Mouse (Mus musculus) megakaryocyte progenitor cell, adult 5-6 weeks (primary cell): ENCODE results near the gene Tbc1d1. TPM values are rescaled to one million over a fixed set of nuclear protein-coding genes. Genes with fewer than 3 reads are reported as not detected.
"Not testable (repeated sequence)": the region's sequence is repeated elsewhere in the genome, so short reads cannot be mapped to it uniquely, and the experiment has no call there.

Experiments used
- ATAC-seq: replicated peaks from 2 replicates; pipeline ENCODE4 v1.8.0; 2016; ENCODE audit warnings: mild to moderate bottlenecking, moderate TSS enrichment, inconsistent platforms; ENCODE audit not compliant: poor library complexity
- total RNA-seq, 2 experiments: library from RNA; stranded (forward) in 1 of 2; stranded (reverse) in 1 of 2; fragments of 157-497, 149-512 nt in 1 of 2; fragments of 200-1000 nt in 1 of 2; gene quantifications; 2 replicates each; pipeline versions ENCODE4 v1.2.3 to v1.2.4; 2015 to 2017

Gene Tbc1d1
- total RNA-seq, 2 experiments from 2014 or later: 16.7 to 31.7 TPM

DNA sequence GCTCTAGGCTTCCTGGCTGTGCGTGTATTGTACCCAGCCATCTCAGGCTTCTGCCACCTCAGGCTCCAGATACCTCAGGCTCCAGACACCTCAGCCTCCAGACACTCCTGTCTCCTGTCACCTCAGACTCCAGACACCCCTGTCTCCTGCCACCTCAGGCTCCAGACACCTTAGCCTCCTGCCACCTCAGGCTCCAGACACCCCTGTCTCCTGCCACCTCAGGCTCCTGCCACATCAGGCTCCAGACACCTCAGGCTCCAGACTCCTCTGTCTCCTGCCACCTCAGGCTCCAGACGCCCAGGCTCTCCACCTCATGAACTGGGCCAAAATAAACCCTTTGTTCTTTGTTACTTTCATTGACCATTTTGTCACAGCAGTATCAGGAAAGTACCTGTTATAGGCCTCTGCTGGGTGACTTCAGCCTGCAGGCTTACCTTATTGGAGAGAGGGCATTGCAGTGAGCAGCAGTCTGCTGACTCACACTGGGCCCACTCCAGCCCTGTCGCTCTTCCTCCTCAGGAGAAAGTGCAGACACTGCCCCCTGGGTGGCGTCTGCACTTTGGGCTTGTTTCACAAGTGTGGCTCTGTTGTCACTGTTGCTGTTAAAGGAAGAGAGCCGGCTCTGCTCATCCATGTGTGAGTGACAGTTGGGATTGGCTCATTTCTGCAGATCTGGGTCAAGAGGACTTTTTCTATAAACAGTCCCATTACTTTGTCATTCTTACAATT lies 188.0 kb downstream of the Tbc1d1 start:
- peak; percentile 87 for ATAC-seq

DNA sequence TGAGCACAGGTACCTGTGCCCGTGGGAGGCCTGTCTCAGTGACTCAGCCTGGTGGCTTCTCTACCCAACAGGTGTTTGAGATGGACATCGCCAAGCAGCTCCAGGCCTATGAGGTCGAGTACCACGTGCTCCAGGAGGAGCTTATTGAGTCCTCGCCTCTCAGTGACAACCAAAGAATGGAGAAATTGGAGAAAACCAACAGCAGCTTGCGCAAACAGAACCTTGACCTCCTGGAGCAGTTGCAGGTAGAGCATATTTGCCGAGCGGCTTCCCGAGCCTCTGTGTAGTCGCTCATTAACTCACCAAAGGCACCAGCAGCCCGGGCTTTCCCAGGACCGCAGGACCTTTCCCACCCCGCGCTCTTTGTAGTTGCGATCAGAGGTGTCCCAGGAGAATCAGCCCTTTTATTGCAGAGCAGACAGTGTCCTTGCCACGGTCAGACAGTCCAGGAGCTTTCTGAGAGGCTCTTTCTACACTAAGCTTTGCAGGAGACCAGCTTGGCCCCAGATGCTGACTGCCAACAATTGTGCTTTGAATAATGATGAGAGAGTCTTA lies 189.2 kb downstream of the Tbc1d1 start:
- ATAC-seq: no peak

DNA sequence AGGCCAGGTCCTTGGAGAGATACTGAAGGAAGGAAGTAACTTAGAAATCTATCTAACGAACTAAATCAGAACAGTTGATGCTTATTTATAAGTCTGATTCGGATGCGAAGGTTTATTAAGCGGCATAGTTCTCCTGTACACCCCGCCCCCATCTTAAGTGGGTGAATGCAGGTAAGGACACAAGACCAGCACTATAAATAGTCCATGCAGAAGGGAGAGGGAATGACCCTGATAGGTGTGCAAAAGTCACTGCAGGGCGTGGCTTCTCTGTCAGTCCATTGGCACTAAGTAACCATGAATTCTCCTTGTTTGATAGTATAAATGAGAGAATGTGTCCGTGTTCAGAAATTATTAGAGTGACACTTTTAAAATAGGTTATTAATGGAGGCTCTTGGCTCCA lies 189.7 kb downstream of the Tbc1d1 start:
- ATAC-seq: no peak

DNA sequence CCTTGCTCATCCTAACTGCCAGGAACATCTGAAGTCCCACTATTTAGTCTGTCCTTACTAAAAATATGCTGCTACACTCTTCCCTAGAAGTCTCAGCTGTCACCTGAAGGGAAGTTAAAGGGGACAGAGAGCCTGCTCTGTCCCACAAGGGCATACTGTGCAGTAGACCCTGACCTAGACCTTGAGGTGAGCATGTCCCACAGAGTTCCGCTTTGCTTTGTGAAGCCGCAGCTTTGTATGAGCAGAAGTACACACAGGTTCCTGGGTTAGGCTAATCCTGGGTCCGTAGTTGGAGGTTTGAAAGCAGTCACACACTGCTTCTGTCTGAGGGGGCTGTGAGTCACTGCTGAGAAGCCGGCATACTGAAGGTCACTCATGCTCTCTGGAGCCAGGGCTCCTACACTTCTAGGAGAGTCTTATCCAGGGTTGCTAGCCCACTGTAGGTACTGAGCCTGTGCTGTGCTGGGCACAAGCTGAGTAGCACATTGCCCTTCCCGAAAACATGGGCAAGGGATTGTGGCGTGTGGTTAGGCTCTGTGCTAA lies 190.3 kb downstream of the Tbc1d1 start:
- no peak for ATAC-seq

DNA sequence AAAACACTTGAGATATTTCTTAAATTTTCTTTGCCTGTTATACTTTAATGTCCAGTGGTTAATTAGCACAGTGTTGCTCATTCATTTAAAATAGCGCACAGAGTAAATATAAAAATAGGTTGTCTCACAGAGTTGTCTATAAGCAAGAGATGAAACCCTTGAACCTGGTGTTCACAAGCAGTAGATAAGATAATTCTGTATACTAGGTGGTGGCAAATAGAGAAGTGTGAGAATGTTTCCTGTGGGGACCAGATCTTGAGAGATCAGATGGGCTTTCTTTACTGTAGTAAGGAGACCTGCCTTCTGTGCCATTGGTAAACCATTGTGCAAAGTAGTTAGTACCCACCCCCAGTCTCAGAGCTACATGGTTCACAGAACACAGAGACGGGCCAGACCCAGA lies 192.1 kb downstream of the Tbc1d1 start:
- no peak for ATAC-seq

DNA sequence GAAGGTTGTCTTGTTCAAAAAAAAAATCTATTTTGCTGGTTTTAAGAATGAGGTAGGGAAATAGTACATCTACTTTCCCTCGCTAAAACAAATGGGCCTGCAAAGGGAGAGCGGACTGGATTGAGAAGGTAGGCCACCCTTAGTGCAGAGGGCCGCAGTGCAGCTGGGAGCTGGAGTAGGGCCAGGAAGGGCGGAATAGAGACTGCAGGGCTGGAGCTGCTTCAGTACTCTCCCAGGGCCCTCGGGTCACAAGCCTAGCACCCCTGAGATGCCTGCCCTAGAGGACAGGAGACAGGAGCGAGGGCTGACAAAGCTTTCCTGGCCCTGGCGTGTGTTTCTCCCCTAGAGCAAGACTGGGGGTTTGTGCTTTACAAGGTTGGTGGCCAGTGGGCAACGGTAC lies 192.7 kb downstream of the Tbc1d1 start:
- no peak for ATAC-seq

DNA sequence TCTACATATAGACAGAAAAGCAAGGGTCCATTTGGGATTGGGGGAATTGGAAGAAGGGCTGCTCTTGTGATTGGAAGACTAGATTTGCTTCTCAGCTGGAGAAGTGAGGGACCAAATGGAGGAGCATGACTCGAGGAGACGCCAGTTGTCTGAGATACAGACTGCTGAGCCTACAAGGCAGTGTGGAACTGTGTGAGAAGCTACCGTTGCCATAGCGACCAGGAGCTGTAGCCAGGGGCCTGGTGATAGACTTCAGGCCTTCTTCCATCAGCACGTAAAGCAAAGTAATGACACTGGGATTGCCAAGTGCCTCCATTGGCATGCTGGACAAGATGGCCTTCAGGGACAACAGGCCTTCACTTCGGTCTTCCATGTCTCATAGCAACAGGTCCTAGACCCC lies 195.9 kb downstream of the Tbc1d1 start:
- no peak for ATAC-seq

DNA sequence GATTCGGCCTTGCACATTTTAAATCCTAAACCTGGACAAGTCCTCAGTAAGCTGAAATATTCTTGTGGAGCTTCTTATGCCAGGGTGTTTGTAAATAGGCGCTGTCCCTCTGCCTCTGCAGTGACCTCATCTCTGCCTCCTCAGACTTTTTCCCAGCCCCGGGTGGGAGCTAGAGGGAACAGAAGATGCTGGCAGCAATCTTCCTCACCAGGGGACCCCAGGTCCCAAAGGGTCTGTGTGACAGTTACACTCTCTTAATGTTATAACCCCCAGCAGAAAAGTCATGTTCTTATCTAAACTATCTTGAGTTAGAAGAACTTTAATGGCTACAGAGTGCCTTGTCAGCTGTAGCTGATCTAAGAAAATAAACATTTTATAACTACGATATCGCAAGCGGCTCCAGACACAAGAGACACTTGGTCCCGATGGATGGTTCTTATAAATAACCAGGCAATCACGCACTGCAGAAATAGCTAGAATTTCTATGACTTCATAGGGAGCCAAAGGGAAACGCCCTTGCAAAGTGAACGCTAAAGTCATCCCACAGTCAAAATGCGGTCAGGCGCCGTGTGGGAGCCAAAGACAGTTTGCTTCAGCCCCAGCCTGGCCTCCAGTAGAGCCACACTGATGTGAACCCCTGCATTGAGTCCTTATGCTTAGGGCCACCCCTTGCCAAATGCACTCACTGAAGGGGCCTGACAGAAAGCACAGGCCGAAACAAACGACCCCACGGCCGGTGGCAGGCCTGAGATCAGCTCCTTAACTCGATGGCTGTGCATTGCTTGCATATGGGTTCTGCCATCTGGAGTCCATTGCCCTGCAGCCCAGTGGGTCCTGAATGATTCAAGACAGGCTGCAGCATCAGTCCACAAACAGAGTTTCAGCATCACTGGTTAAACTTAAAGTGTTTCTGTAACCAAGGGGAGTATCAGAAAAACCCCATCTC lies 202.8 kb downstream of the Tbc1d1 start:
- no peak for ATAC-seq

DNA sequence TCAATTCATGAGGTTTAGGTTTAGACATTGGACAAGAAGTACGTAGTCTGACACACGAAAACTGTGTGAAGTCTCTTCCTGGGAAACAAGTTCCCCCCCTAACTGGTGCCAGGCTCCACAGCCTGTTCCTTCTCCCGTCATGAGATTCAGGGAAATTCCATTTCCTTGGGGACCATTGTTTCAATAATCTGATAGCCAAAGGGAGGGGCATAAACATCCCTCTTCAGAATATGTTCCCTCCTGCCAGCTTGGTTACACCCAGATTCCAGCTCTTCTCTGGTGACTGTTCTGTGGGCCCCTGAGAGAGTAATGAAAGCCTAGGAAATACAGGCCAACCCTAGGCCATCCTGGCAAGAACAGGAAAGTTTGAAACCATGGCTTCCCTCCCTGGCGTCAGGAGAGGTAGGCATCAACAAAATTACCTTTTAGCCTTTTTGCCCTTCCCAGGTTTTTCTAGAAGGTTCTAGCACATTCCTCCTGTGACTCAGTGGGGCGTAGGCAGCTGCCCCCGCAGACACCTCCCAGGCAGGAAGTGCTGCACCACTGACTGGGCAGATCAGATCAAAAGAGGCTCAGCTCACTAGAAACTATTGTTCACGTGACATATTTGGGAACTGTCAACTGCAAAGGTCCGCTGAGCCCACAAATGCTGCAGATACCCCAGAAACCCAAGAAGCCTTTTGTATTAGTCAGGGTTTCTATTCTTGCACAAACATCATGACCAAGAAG lies 204.2 kb downstream of the Tbc1d1 start:
- ATAC-seq: peak; percentile 79

DNA sequence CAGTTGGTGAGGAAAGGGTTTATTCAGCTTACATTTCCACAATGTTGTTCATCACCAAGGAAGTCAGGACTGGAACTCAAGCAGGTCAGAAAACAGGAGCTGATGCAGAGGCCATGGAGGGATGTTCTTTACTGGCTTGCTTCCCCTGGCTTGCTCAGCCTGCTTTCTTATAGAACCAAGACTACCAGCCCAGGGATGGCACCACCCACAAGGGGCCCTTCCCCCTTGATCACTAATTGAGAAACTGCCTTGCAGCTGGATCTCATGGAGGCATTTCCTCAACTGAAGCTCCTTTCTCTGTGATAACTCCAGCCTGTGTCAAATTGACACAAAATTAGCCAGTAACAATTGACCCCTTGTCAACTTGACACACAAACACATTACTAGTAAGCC lies 204.8 kb downstream of the Tbc1d1 start:
- ATAC-seq: not testable (repeated sequence)

DNA sequence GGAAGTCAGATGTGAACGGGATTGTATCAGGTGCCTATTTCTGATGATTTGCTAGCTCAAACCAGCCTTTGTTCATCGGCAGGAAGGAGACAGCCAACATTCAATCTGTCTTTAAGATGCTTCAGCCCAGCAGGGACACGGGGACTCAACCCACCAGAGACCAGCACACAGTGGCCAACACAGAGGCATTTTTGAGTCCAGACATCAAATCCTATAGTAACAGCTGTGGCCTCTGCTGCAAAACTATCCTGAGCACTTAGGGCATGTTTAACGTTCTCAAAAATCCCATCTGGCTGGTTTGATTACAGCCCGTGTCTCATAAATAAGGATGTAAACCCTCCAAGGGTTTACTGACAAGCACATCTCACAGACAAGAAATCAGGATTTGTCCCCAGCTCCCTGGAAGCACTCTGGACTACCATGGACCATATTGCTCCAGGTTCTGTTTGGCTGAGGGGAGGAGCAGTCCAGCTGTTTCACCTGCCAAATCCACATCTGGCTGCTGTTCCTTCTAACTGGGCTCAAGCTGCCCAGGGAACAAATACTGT lies 207.8 kb downstream of the Tbc1d1 start:
- ATAC-seq: no peak

DNA sequence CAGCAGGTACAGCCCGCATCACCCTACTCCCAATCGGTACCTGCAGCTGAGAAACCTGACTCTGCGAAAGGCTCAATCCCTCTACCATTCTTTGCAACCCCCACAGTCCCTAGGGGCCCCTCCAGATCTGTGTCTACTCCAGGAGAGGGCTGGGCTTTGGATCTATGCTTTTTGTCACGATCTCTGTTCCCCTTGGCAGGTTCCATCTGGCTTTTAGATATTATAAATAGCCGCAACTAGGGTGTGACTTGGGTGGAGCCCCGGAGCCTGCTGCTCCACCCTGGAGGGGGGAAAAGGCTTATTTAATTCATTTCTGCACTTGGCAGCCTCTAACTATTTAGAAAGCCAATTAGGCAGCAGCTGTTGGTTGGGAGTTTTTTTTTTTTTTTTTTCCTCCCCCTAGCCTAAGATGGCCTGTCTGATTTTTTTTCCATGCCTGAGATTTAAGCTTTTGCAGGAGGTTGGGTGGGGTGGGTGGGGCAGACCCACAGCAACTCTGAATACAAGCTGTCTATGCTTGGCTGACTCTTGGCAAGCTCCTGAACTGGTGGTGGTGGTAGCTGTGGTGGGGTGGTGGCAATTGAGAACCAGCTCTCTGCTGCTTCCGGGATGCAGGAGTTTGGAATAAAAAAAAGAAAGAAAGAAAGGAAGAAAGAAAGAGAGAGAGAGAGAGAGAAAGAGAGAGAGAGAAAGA lies 208.5 kb downstream of the Tbc1d1 start:
- ATAC-seq: peak; percentile 79

DNA sequence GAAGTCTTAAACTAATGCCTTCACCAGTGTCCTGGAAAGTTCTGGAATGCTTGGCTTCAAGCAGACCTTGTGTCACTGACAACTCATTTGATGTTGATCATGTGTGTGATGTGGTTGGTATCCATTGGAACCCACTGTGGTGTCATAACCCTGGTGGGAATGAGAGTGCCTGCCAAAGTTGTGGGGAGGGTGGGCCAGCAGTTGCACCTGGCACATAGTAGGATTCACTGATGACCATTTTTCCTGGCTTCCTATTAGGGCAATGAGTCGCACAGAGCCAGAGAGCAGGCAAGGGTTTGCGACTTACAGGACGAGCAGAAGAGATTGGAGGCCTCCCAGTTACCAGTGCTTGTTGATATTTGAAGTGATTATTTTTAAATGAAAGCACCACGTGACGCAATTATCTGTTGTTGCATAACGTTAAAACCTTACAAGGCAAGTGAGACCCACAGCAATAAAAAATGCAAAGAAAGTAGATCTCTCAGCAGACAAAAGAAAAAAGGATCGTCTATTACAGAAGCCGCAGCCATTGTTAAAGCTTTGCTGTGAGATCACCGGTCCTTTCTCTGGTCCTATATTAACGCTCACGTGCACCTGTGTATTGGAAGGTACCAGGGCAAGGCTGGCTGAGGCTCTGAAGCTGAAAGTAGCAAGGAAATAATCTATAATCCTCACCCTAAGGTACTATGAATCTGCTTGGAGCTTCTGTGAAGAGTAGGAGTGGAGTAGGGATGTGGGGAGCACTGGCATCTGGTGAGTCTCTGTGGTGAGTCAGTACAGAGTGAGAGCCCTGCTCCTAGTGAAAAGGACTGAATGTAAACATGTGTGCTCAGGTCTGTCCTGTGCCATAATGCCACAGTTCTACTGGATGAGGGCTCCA lies 209.3 kb downstream of the Tbc1d1 start:
- ATAC-seq: no peak

DNA sequence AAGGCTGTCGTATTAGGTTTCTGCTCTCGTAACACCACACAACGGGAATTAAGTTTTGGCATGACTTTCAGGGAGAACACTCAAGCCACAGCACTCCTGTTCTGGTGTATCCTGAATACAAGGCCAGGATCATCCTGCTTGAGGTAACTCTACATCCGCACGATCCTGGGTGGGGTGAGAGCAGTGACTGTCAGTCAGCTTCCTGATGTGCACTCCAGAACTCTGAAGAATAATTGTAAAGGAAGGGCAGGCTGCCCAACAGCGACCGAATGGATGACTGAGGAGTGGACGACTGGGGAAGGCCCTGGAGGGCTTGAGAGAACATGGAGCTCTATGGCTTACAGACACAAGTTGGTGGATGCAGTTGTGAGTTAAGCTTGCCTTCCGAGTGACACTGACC lies 210.0 kb downstream of the Tbc1d1 start:
- ATAC-seq: no peak

DNA sequence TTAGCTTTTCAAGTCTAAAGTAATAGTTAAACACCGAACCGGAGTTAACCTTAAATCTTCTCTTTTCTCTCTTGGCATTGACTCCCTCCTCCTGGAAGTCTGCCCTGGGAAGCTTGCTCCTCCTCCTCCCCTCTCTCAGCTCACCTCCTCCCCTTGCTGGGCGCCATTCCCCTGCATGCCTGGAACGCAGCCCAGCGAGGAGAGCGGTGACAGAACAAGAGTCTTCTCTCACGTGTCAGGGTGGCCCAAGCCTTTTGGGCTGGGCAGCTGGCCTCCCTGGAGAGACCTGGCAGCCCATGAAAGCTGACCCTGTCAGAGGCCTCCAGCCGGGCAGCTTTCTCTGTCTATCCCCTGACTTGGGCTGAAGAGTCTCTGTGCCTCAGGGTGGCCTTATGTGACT lies 211.3 kb downstream of the Tbc1d1 start:
- ATAC-seq: no peak

DNA sequence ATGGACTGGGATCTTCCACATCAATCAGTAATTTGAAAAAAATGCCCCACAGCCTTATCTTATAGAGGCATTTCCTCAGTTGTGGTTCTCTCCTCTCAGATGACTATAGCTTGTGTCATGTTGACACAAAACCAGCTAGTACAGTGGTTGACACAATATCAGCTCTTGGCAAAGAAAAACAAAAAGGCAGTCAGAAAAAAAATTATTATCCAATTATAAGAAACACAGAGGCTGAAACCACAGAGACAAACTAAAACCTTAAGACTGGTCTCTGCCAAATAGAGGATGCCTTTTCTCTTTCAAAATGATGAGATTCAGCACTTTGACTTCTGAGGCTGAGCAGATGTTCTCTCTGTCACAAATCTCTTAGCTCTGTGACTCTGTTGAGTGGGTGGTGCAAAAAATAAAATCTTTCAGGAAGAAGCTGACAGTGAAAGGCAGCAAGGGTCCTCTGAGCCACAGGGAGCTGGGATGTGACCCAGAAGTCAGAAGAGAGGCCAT lies 215.3 kb downstream of the Tbc1d1 start:
- ATAC-seq: peak; percentile 47

DNA sequence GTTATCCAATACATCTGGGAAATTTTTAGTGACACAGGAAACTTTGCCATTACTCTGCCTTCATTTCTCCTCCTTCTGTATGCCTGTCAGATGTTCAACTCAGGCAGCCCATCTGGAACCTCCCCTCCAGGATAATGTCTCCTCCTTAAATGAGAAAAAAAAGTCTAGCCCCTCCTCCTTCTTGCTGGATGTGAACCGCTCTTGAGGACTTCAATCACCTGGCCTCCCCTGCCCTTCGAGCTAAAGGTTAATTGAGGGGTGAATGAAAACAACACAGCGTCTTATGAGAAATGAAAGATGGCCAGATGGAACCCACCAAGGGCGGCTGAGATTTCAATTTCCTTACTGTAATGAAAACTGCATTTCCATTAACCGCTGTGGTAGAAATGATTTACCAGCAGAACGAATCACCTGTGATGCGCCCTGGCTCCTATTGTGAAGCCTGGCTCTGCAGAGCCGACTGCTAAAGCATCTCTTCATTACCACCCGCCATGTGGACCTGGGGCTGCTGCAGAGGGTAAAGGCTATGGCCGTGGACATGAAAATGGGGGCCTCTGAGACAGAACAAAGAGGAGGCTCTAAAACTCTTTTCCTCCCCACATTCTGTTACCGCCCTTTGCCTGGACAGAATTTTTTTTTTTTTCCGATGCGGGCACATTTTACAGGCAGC lies 216.3 kb downstream of the Tbc1d1 start:
- no peak for ATAC-seq

DNA sequence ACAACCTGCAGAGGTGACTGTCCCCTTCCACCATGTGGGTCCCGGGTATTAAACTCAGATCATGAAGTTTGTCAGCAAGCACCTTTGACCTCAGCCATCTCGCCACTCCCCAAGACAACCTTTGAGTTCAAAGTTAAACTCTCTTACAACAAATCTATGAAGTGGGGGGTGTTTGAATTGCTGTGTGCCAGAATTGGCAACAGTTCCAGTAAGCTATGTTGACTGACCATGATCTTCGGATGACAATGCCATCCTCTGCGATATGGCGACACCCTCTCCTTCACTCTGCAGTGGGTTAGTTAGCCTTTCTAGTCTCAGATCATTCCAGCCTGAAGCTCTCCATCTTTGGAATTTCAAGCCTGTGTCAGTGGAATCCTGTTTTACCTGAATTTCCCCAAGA lies 217.6 kb downstream of the Tbc1d1 start:
- ATAC-seq: no peak
